Mouse (Mus musculus): ENCODE data around the gene Psph. TPM values are rescaled to one million over a fixed set of nuclear protein-coding genes. Genes with fewer than 3 reads are reported as not detected.
"Not testable (repeated sequence)": the region's sequence is repeated elsewhere in the genome, so short reads cannot be mapped to it uniquely, and the experiment has no call there.

Gene Psph
- total and polyA plus RNA-seq, 3 experiments, result 54.8 to 170 (median 148) TPM

DNA sequence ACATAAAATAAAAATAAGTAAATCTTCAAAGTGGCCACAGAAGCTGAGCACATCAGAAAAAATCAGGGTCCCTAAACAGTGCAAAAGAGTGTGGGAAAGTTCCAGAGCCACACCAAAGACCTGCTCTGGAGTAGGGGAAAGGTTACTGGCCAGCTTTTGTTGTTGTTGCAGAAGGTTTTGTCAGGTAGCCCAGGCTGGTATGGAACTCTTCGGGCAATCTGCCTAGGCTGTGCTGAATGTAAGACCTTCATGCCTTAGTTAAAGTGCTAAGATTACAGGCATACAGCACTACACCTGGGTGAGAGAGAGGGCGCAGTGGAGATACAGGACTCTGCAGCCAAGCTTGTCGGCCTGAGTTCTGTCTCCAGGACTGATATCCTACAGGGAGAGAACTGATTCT lies 12.6 kb downstream of the Psph start:
- Histone ChIP-seq H3K9ac (ENCODE audit: control insufficient read depth, low read depth, low read length, poor library complexity, severe bottlenecking) (no peak overlapping the region), H3K27me3 (ENCODE audit: control insufficient read depth in 1 of 2, insufficient read depth in 2 of 2, low read length in 2 of 2) (no peaks in the 10 kb centered on the region), H3K4me1 (ENCODE audit: control insufficient read depth in 1 of 2, insufficient read depth in 2 of 2, low read length in 2 of 2) (peaks cover 0 to 2% of the 10 kb centered on the region in 2 experiments; a peak in 2 of 4 replicates), H3K27ac (ENCODE audit: control insufficient read depth, low read depth, low read length) (no peak overlapping the region), H3K36me3 (ENCODE audit: control insufficient read depth in 1 of 2, insufficient read depth in 2 of 2, low read length in 2 of 2) (peaks cover 3 to 8% of the 10 kb centered on the region in 2 experiments; a peak in 2 of 4 replicates), H3K4me3 (ENCODE audit: control insufficient read depth in 1 of 2, insufficient read depth in 1 of 2, low read depth in 2 of 2, low read length in 2 of 2) (no peak overlapping the region), H3K79me2 (ENCODE audit: control insufficient read depth, insufficient read depth, low read length, poor library complexity) (peaks cover 19% of the 10 kb centered on the region), H3K9me3 (replicated peaks; ENCODE audit: insufficient read depth, low read length) (no peaks in the 10 kb centered on the region)
- TF ChIP-seq ZC3H11A (IDR thresholded peaks at IDR 0.05; ENCODE audit: low read depth, low read length), result no peak
- no peak for TF ChIP-seq MAZ (IDR thresholded peaks at IDR 0.05; ENCODE audit: low read depth, low read length)
- no peak for TF ChIP-seq CHD1 (IDR thresholded peaks at IDR 0.05; ENCODE audit: low read depth, low read length)
- TF ChIP-seq MEF2A (IDR thresholded peaks at IDR 0.05; ENCODE audit: extremely low read depth, insufficient replicate concordance, low read depth, low read length, poor library complexity, severe bottlenecking), result no peak
- no peak for TF ChIP-seq ZKSCAN1 (IDR thresholded peaks at IDR 0.05; ENCODE audit: low read depth, low read length)
- TF ChIP-seq RCOR1 (IDR thresholded peaks at IDR 0.05; ENCODE audit: low read depth, low read length), result no peak
- TF ChIP-seq SMC3 (IDR thresholded peaks at IDR 0.05; ENCODE audit: low read depth, low read length), result no peak
- no peak for TF ChIP-seq GATA1 (IDR thresholded peaks at IDR 0.05; ENCODE audit: low read depth, low read length)
- no peak for TF ChIP-seq USF1 (IDR thresholded peaks at IDR 0.05; ENCODE audit: low read depth, low read length)
- TF ChIP-seq HCFC1 (IDR thresholded peaks at IDR 0.05; ENCODE audit: low read depth, low read length), result no peak
- no peak for TF ChIP-seq MAX (IDR thresholded peaks at IDR 0.05; ENCODE audit: low read length)
- no peak for TF ChIP-seq UBTF (IDR thresholded peaks at IDR 0.05; ENCODE audit: borderline replicate concordance, insufficient read depth, low read depth, low read length)
- no peak for TF ChIP-seq MYC (IDR thresholded peaks at IDR 0.05; ENCODE audit: low read depth, low read length)
- TF ChIP-seq EP300 (IDR thresholded peaks at IDR 0.05; ENCODE audit: low read depth in 1 of 2, low read length in 2 of 2), result no peak
- no peak for TF ChIP-seq ELF1 (IDR thresholded peaks at IDR 0.05; ENCODE audit: low read depth, low read length)
- TF ChIP-seq CTCF (IDR thresholded peaks at IDR 0.05 in 2 of 3, conservative IDR thresholded peaks at IDR 0.05 in 1 of 3; ENCODE audit: control insufficient read depth in 1 of 3, insufficient read depth in 1 of 3, low read depth in 2 of 3, low read length in 3 of 3, poor library complexity in 1 of 3, severe bottlenecking in 1 of 3), result no peak
- no peak for DNase-seq (ENCODE audit: low read depth, low spot score)

DNA sequence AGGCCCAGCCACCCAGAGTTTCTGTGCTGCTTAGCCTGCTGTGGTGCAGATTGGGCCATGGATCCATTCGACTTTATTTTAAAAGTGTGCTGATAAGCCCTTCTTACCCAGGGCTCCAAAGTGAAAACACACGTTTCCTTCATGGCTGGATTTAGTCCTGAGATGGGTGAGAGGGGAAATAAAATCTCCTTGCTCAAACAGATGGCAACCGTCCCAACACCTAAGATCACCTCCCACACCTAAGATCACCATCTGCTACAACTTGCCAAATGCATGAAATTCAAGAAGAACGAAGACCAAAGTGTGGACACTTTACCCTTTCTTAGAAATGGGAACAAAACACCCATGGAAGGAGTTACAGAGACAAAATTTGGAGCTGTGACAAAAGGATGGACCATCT lies 13.9 kb downstream of the Psph start:
- not testable (repeated sequence) for H3K27me3 ChIP-seq (ENCODE audit: control insufficient read depth in 1 of 2, insufficient read depth in 2 of 2, low read length in 2 of 2); H3K36me3 ChIP-seq (ENCODE audit: control insufficient read depth in 1 of 2, insufficient read depth in 2 of 2, low read length in 2 of 2); H3K27ac ChIP-seq (ENCODE audit: control insufficient read depth, low read depth, low read length); H3K4me1 ChIP-seq (ENCODE audit: control insufficient read depth in 1 of 2, insufficient read depth in 2 of 2, low read length in 2 of 2); DNase-seq (ENCODE audit: low read depth, low spot score); H3K4me3 ChIP-seq (ENCODE audit: control insufficient read depth in 1 of 2, insufficient read depth in 1 of 2, low read depth in 2 of 2, low read length in 2 of 2); H3K9me3 ChIP-seq (replicated peaks; ENCODE audit: insufficient read depth, low read length); H3K9ac ChIP-seq (ENCODE audit: control insufficient read depth, low read depth, low read length, poor library complexity, severe bottlenecking)
- H3K79me2 ChIP-seq (ENCODE audit: control insufficient read depth, insufficient read depth, low read length, poor library complexity), result peaks cover 14% of the 10 kb centered on the region

Data from MEL (cell line).